ENCODE assay signal across 8 mouse cellular contexts in genomic region chr6:17282159-17282558, GRCm38 (mm10). TPM values are rescaled to one million over a fixed set of nuclear protein-coding genes. Genes with fewer than 3 reads are reported as not detected.
DNase-seq lines count a peak whose midpoint lies in the region; ATAC-seq and TF ChIP-seq lines count a peak whose summit lies in the region.

No protein-coding gene starts in this region.

- no peak for TF ChIP-seq POLR2A in bone marrow macrophage, adult 2 months (IDR thresholded peaks at IDR 0.05; ENCODE audit: borderline replicate concordance, low read depth, low read length)

- H3K36me3 ChIP-seq in hindbrain, embryonic 10.5 days: no peaks in the 10 kb centered on the region
- H3K36me3 ChIP-seq in limb, embryonic 12.5 days: no peaks in the 10 kb centered on the region
- H3K36me3 ChIP-seq in midbrain, embryonic 16.5 days (ENCODE audit: control insufficient read depth, insufficient read depth, low read length): no peaks in the 10 kb centered on the region

- 47% methylated on average over 5 of the region's 5 CpGs for WGBS in hindbrain, embryonic 10.5 days
- WGBS in limb, embryonic 12.5 days: 44% methylated on average over 5 of the region's 5 CpGs
- 45% methylated on average over 5 of the region's 5 CpGs for WGBS in midbrain, embryonic 16.5 days

- peaks cover 37% of the 10 kb centered on the region for H3K4me1 ChIP-seq in bone marrow macrophage, adult 2 months (ENCODE audit: control insufficient read depth, insufficient read depth, low read length)
- peaks cover 28% of the 10 kb centered on the region for H3K4me1 ChIP-seq in hindbrain, embryonic 10.5 days (replicated peaks)
- peaks cover 10% of the 10 kb centered on the region; the same call in 1 of the 2 replicates for H3K4me1 ChIP-seq in limb, embryonic 12.5 days (replicated peaks)
- H3K4me1 ChIP-seq in midbrain, embryonic 16.5 days (ENCODE audit: control insufficient read depth, insufficient read depth, low read length): peaks cover 4% of the 10 kb centered on the region; the same call in 1 of the 2 replicates

- peak overlapping the region; percentile 86 for H3K27ac ChIP-seq in bone marrow macrophage, adult 2 months (ENCODE audit: insufficient read depth, low read depth, low read length)
- H3K27ac ChIP-seq in hindbrain, embryonic 10.5 days: no peak overlapping the region
- no peak overlapping the region for H3K27ac ChIP-seq in limb, embryonic 12.5 days
- no peak overlapping the region for H3K27ac ChIP-seq in midbrain, embryonic 16.5 days (ENCODE audit: low read length)

- no peak overlapping the region for H3K9ac ChIP-seq in limb, embryonic 12.5 days (replicated peaks)
- no peak overlapping the region for H3K9ac ChIP-seq in midbrain, embryonic 16.5 days (ENCODE audit: low read depth, low read length)

- DNase-seq in frontal cortex, postnatal 36 days (ENCODE audit: low spot score in 2 of 2): no peak
- DNase-seq in hindbrain, embryonic 10.5 days (ENCODE audit: low spot score): no peak
- DNase-seq in left cerebral cortex, adult 8-10 months (ENCODE audit: low spot score in 2 of 2): no peak
- no peak for DNase-seq in spleen, adult 12 weeks (ENCODE audit: low spot score)

- H3K9me3 ChIP-seq in hindbrain, embryonic 10.5 days: no peaks in the 10 kb centered on the region
- no peaks in the 10 kb centered on the region for H3K9me3 ChIP-seq in limb, embryonic 12.5 days
- H3K9me3 ChIP-seq in midbrain, embryonic 16.5 days (replicated peaks; ENCODE audit: control insufficient read depth, low read length, poor library complexity, severe bottlenecking): no peaks in the 10 kb centered on the region

- peaks cover 32% of the 10 kb centered on the region for H3K27me3 ChIP-seq in hindbrain, embryonic 10.5 days (ENCODE audit: insufficient read depth, poor library complexity, severe bottlenecking)
- H3K27me3 ChIP-seq in limb, embryonic 12.5 days: peaks cover 15% of the 10 kb centered on the region
- no peaks in the 10 kb centered on the region for H3K27me3 ChIP-seq in midbrain, embryonic 16.5 days (ENCODE audit: control insufficient read depth, insufficient read depth, low read depth, low read length)

- ATAC-seq in frontal cortex, adult (ENCODE audit: low TSS enrichment): 0 out of 2 replicates have a peak, but pooled peaks have one; percentile 22
- no peak for ATAC-seq in limb, embryonic 12.5 days (ENCODE audit: insufficient number of reproducible peaks, insufficient read depth, low FRiP score, low TSS enrichment, low read depth)
- no peak for ATAC-seq in midbrain, embryonic 16.5 days

- peak overlapping the region; percentile 74 for H3K4me3 ChIP-seq in bone marrow macrophage, adult 2 months (ENCODE audit: insufficient read depth, low read length)
- H3K4me3 ChIP-seq in hindbrain, embryonic 10.5 days: peak overlapping the region; percentile 58; the same call in 1 of the 2 replicates
- no peak overlapping the region for H3K4me3 ChIP-seq in limb, embryonic 12.5 days (replicated peaks)
- no peak overlapping the region for H3K4me3 ChIP-seq in midbrain, embryonic 16.5 days (ENCODE audit: low read depth, low read length)

- H3K4me2 ChIP-seq in limb, embryonic 12.5 days: 0 out of 2 replicates have a peak overlapping the region, but pooled peaks have one; percentile 94
- H3K4me2 ChIP-seq in midbrain, embryonic 16.5 days (ENCODE audit: low read length): peak overlapping the region; percentile 99

- no peak for TF ChIP-seq CTCF in bone marrow macrophage, adult 2 months (IDR thresholded peaks at IDR 0.05; ENCODE audit: low read depth, low read length)

RNA-seq across cellular contexts. Expression of gene Cav2, which starts 1.2 kb away (rescaled TPM):
- 66.4 and 70.8 TPM in 2 replicates for polyA plus RNA-seq in bone marrow macrophage, adult 2 months (2012; ENCODE audit: insufficient read depth, insufficient read length, missing spikeins)
- polyA plus RNA-seq in hindbrain, embryonic 10.5 days (2016; fragmentation: Nextera tagmentation; extraction: Ambion mirVana): 5.4 and 6.0 TPM in 2 replicates
- polyA plus RNA-seq in limb, embryonic 12.5 days (2016; fragmentation: Nextera tagmentation; extraction: Ambion mirVana): 7.7 and 8.2 TPM in 2 replicates
- 16.0 and 17.1 TPM in 2 replicates for polyA plus RNA-seq in midbrain, embryonic 16.5 days (2015; fragmentation: Nextera tagmentation; extraction: Ambion mirVana)
- total RNA-seq in left cerebral cortex, adult 8-10 months (2022): 10 to 100 TPM; 31.2 to 35.7 (median 33.2) TPM

RNA-seq across cellular contexts. Expression of gene Cav1, which starts 24.0 kb away (rescaled TPM):
- polyA plus RNA-seq in bone marrow macrophage, adult 2 months (2012; ENCODE audit: insufficient read depth, insufficient read length, missing spikeins): 11.6 and 13.7 TPM in 2 replicates
- 7.3 and 8.2 TPM in 2 replicates for polyA plus RNA-seq in hindbrain, embryonic 10.5 days (2016; fragmentation: Nextera tagmentation; extraction: Ambion mirVana)
- 28.1 and 31.1 TPM in 2 replicates for polyA plus RNA-seq in limb, embryonic 12.5 days (2016; fragmentation: Nextera tagmentation; extraction: Ambion mirVana)
- polyA plus RNA-seq in midbrain, embryonic 16.5 days (2015; fragmentation: Nextera tagmentation; extraction: Ambion mirVana): 28.2 and 33.9 TPM in 2 replicates
- total RNA-seq in left cerebral cortex, adult 8-10 months (2022): 10 to 100 TPM; 16.8 to 17.9 (median 16.9) TPM

Comparison
In these comparisons a context has a peak if more than half of its experiments do, and no peak if none do; other contexts are left out.
1. H3K4me3 ChIP-seq: peak in bone marrow macrophage, adult 2 months (single experiment) and hindbrain, embryonic 10.5 days (single experiment); none in limb, embryonic 12.5 days (single experiment) and midbrain, embryonic 16.5 days (single experiment).